Mouse (Mus musculus): ENCODE measurements around the gene Ube2j1. TPM values are rescaled to one million over a fixed set of nuclear protein-coding genes. Genes with fewer than 3 reads are reported as not detected.
A peak's percentile ranks its signal among the peaks of the same experiment; 100 is the strongest.

Gene Ube2j1
- polyA plus RNA-seq, 1 experiment from 2014 or later, result 66.4 TPM

- H3K27ac ChIP-seq (ENCODE audit: low read length), result no peak within 1 kb of the TSS
- no peaks in the 10 kb centered on the region for H3K36me3 ChIP-seq (ENCODE audit: control insufficient read depth, insufficient read depth, low read length)
- no peak for ATAC-seq
- no peak within 1 kb of the TSS for H3K4me3 ChIP-seq (ENCODE audit: low read depth, low read length)
- H3K4me2 ChIP-seq (ENCODE audit: low read length), result no peak within 1 kb of the TSS
- whole genome bisulfite sequencing, result 87% methylated on average over 4 of the region's 4 CpGs
- H3K4me1 ChIP-seq (ENCODE audit: control insufficient read depth, insufficient read depth, low read length), result peaks cover 2% of the 10 kb centered on the region; the same call in 1 of the 2 replicates
- no peaks in the 10 kb centered on the region for H3K27me3 ChIP-seq (ENCODE audit: control insufficient read depth, insufficient read depth, low read depth, low read length)
- H3K9ac ChIP-seq (ENCODE audit: low read depth, low read length), result no peak within 1 kb of the TSS
- no peaks in the 10 kb centered on the region for H3K9me3 ChIP-seq (replicated peaks; ENCODE audit: control insufficient read depth, low read length, poor library complexity, severe bottlenecking)
These were observed 31.8 kb downstream of the Ube2j1 start, which contains the start of gene Gabrr2 for GRCm38 (mm10) chr4:33062981-33063380. Gabrr2 (plus strand) TSS chr4:33062999.

GRCm38 (mm10) chr4:33064986-33065385 lies 33.8 kb downstream of the Ube2j1 start:
- no peak for ATAC-seq
- no peak overlapping the region for H3K27ac ChIP-seq (ENCODE audit: low read length)
- H3K4me3 ChIP-seq (ENCODE audit: low read depth, low read length), result no peak overlapping the region
- no peak overlapping the region for H3K4me2 ChIP-seq (ENCODE audit: low read length)
- no peak overlapping the region for H3K9ac ChIP-seq (ENCODE audit: low read depth, low read length)
- H3K9me3 ChIP-seq (replicated peaks; ENCODE audit: control insufficient read depth, low read length, poor library complexity, severe bottlenecking), result no peaks in the 10 kb centered on the region
- H3K27me3 ChIP-seq (ENCODE audit: control insufficient read depth, insufficient read depth, low read depth, low read length), result no peaks in the 10 kb centered on the region
- peaks cover 2% of the 10 kb centered on the region; the same call in 1 of the 2 replicates for H3K4me1 ChIP-seq (ENCODE audit: control insufficient read depth, insufficient read depth, low read length)
- no peaks in the 10 kb centered on the region for H3K36me3 ChIP-seq (ENCODE audit: control insufficient read depth, insufficient read depth, low read length)
- 72% methylated on average over 6 of the region's 6 CpGs for WGBS

DNA sequence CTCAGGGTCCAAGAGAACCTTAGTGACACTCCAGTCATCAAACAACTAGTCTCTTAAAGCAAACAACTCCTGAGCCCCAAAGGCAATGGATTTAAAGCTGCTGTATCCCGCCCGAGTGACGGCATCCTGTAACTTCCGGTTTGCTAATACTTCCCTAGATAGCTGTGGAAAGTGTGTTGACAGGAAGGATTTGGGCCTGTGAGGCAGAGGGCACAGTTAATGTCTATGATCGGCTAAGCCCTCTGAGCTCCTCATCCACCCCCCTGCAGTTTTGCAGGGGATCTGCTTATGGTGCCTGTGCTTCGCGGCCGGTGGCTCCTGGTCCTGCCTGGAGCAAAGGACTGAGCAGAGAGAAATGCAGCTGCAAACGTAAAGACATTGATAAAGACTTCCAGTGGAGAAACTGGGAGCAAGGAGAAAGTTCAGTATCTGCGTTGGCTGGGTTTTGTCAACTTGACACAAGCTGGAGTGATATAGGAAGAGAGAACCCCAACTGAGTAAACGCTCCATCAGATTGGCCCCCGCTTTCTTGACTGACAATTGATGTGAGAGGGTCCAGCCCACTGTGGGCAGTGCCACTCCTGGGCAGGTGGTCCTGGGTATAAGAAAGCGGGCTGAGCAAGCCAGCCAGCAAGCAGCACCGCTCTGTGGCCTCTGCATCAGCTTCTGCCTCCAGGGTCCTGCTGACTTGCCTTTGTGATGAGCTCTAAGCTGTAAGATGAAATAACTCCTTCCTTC lies 35.2 kb downstream of the Ube2j1 start:
- Histone ChIP-seq H3K9ac (ENCODE audit: low read depth, low read length) (no peak overlapping the region), H3K36me3 (ENCODE audit: control insufficient read depth, insufficient read depth, low read length) (no peaks in the 10 kb centered on the region), H3K4me2 (ENCODE audit: low read length) (no peak overlapping the region), H3K27ac (ENCODE audit: low read length) (no peak overlapping the region), H3K27me3 (ENCODE audit: control insufficient read depth, insufficient read depth, low read depth, low read length) (no peaks in the 10 kb centered on the region), H3K4me1 (ENCODE audit: control insufficient read depth, insufficient read depth, low read length) (peaks cover 2% of the 10 kb centered on the region; the same call in 1 of the 2 replicates), H3K9me3 (replicated peaks; ENCODE audit: control insufficient read depth, low read length, poor library complexity, severe bottlenecking) (no peaks in the 10 kb centered on the region), H3K4me3 (ENCODE audit: low read depth, low read length) (no peak overlapping the region)
- ATAC-seq, result peak; percentile 39; the same call in 1 of the 2 replicates
- WGBS, result 54% methylated on average over 14 of the region's 14 CpGs

DNA sequence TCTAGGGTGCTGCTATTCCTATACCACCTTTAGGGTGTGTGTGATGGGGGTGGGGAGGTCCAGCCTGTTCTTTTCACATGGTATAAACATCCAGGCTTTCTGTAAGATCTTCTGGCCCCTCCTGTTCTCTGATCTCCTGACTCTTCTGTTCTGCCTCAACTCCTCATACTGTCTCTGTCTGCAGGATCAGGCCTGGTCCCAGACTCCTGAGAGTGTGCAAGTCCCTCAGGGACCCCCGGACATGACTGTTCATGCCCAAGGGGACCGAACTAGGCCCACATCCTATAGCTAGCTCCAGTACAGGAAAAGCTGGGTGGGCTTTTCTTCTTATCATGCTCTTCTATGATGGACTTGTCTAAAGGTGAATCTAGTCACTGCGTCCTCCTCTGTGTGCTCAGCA lies 36.1 kb downstream of the Ube2j1 start:
- Histone ChIP-seq H3K27ac (ENCODE audit: low read length) (no peak overlapping the region), H3K27me3 (ENCODE audit: control insufficient read depth, insufficient read depth, low read depth, low read length) (no peaks in the 10 kb centered on the region), H3K4me2 (ENCODE audit: low read length) (no peak overlapping the region), H3K9me3 (replicated peaks; ENCODE audit: control insufficient read depth, low read length, poor library complexity, severe bottlenecking) (no peaks in the 10 kb centered on the region), H3K36me3 (ENCODE audit: control insufficient read depth, insufficient read depth, low read length) (no peaks in the 10 kb centered on the region), H3K4me3 (ENCODE audit: low read depth, low read length) (no peak overlapping the region), H3K4me1 (ENCODE audit: control insufficient read depth, insufficient read depth, low read length) (peaks cover 2% of the 10 kb centered on the region; the same call in 1 of the 2 replicates), H3K9ac (ENCODE audit: low read depth, low read length) (no peak overlapping the region)
- ATAC-seq, result no peak
- WGBS, result 84% methylated on average over 3 of the region's 3 CpGs

DNA sequence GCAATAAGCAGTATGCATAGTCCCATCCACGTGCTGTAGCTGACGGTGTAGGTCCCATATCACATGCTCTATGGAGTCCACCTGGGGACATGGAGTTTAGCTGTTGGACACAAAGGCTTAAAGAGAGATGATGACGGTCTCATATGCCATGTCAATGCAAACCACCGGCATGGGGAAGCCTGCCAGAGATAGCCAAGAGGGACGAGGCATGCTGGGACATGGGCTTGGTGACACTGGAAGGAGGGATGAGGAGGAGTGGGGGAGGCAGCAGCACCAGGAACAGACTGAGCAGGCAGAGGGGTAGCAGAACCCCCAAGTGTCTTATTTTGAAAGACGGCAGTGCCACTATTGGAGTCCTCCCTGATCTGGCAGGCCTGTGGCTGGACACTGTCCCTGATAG lies 36.6 kb downstream of the Ube2j1 start:
- no peak for ATAC-seq
- Histone ChIP-seq H3K27me3 (ENCODE audit: control insufficient read depth, insufficient read depth, low read depth, low read length) (no peaks in the 10 kb centered on the region), H3K27ac (ENCODE audit: low read length) (no peak overlapping the region), H3K4me3 (ENCODE audit: low read depth, low read length) (no peak overlapping the region), H3K9me3 (replicated peaks; ENCODE audit: control insufficient read depth, low read length, poor library complexity, severe bottlenecking) (no peaks in the 10 kb centered on the region), H3K4me2 (ENCODE audit: low read length) (no peak overlapping the region), H3K4me1 (ENCODE audit: control insufficient read depth, insufficient read depth, low read length) (peaks cover 2% of the 10 kb centered on the region; the same call in 1 of the 2 replicates), H3K36me3 (ENCODE audit: control insufficient read depth, insufficient read depth, low read length) (no peaks in the 10 kb centered on the region), H3K9ac (ENCODE audit: low read depth, low read length) (no peak overlapping the region)
- WGBS, result 85% methylated on average over 6 of the region's 6 CpGs

DNA sequence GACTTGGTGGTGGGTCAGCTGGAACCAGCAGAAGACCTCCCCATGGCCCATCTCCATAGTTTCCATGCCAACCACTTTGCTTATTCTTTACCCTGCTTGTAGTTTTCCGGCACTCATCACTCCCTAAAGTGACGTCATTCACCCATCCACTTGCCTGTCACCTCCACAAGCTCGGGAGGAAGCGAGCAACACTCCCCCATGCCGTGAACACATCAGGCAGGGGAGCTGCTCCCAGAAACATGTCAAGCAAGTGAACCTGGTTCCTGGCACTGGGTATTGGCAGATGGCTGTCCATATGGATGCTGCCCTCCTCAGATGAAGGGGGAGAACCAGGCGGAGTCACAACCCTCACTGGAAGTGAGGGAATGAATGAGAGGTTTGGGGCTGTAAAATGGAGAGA lies 37.7 kb downstream of the Ube2j1 start:
- WGBS, result 70% methylated on average over 6 of the region's 6 CpGs
- no peaks in the 10 kb centered on the region for H3K27me3 ChIP-seq (ENCODE audit: control insufficient read depth, insufficient read depth, low read depth, low read length)
- H3K9me3 ChIP-seq (replicated peaks; ENCODE audit: control insufficient read depth, low read length, poor library complexity, severe bottlenecking), result no peaks in the 10 kb centered on the region
- no peak overlapping the region for H3K9ac ChIP-seq (ENCODE audit: low read depth, low read length)
- no peaks in the 10 kb centered on the region for H3K36me3 ChIP-seq (ENCODE audit: control insufficient read depth, insufficient read depth, low read length)
- peaks cover 2% of the 10 kb centered on the region; the same call in 1 of the 2 replicates for H3K4me1 ChIP-seq (ENCODE audit: control insufficient read depth, insufficient read depth, low read length)
- H3K27ac ChIP-seq (ENCODE audit: low read length), result no peak overlapping the region
- no peak for ATAC-seq
- H3K4me2 ChIP-seq (ENCODE audit: low read length), result no peak overlapping the region
- no peak overlapping the region for H3K4me3 ChIP-seq (ENCODE audit: low read depth, low read length)

DNA sequence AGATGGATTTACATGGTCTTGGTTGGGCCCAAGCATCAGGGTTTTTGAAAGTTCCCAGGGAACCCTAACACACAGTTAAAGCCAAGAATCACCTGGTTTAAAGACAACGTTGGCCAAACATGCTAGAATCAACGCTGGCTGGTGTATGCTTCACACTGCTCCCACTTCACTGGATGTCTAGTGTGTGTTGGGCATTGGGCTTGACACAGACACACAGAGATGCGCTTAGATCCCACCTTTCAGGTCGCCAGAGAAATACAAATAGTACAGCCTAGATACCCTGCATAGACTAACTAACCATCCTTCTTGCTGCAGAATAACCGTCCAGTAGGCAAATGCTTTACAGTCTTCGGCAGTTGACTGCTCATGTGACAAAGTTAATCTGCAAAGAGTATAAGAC lies 39.1 kb downstream of the Ube2j1 start:
- no peak for ATAC-seq
- Histone ChIP-seq H3K9me3 (replicated peaks; ENCODE audit: control insufficient read depth, low read length, poor library complexity, severe bottlenecking) (no peaks in the 10 kb centered on the region), H3K27ac (ENCODE audit: low read length) (no peak overlapping the region), H3K4me3 (ENCODE audit: low read depth, low read length) (no peak overlapping the region), H3K27me3 (ENCODE audit: control insufficient read depth, insufficient read depth, low read depth, low read length) (no peaks in the 10 kb centered on the region), H3K4me2 (ENCODE audit: low read length) (no peak overlapping the region), H3K36me3 (ENCODE audit: control insufficient read depth, insufficient read depth, low read length) (no peaks in the 10 kb centered on the region), H3K9ac (ENCODE audit: low read depth, low read length) (no peak overlapping the region), H3K4me1 (ENCODE audit: control insufficient read depth, insufficient read depth, low read length) (peaks cover 2% of the 10 kb centered on the region; the same call in 1 of the 2 replicates)
- WGBS, result 94% methylated on average over 6 of the region's 6 CpGs

- no peak for ATAC-seq
These were observed 40.1 kb downstream of the Ube2j1 start for GRCm38 (mm10) chr4:33071337-33071736.

GRCm38 (mm10) chr4:33072526-33073161 lies 41.4 kb downstream of the Ube2j1 start:
- no peak overlapping the region for H3K4me3 ChIP-seq (ENCODE audit: low read depth, low read length)
- 0 out of 2 replicates have a peak, but pooled peaks have one; percentile 25 for ATAC-seq
- no peaks in the 10 kb centered on the region for H3K9me3 ChIP-seq (replicated peaks; ENCODE audit: control insufficient read depth, low read length, poor library complexity, severe bottlenecking)
- H3K4me1 ChIP-seq (ENCODE audit: control insufficient read depth, insufficient read depth, low read length), result no peaks in the 10 kb centered on the region
- no peak overlapping the region for H3K4me2 ChIP-seq (ENCODE audit: low read length)
- H3K27me3 ChIP-seq (ENCODE audit: control insufficient read depth, insufficient read depth, low read depth, low read length), result no peaks in the 10 kb centered on the region
- H3K27ac ChIP-seq (ENCODE audit: low read length), result no peak overlapping the region
- H3K9ac ChIP-seq (ENCODE audit: low read depth, low read length), result no peak overlapping the region
- WGBS, result 18% methylated on average over 11 of the region's 11 CpGs
- H3K36me3 ChIP-seq (ENCODE audit: control insufficient read depth, insufficient read depth, low read length), result no peaks in the 10 kb centered on the region

More at GRCm38 (mm10) chr4:33071337-33071736, 40.1 kb downstream of the Ube2j1 start:
- H3K4me2 ChIP-seq (ENCODE audit: low read length), result no peak overlapping the region
- no peak overlapping the region for H3K9ac ChIP-seq (ENCODE audit: low read depth, low read length)
- H3K36me3 ChIP-seq (ENCODE audit: control insufficient read depth, insufficient read depth, low read length), result no peaks in the 10 kb centered on the region
- H3K4me1 ChIP-seq (ENCODE audit: control insufficient read depth, insufficient read depth, low read length), result peaks cover 2% of the 10 kb centered on the region; the same call in 1 of the 2 replicates
- WGBS, result 88% methylated on average over 6 of the region's 6 CpGs
- no peaks in the 10 kb centered on the region for H3K9me3 ChIP-seq (replicated peaks; ENCODE audit: control insufficient read depth, low read length, poor library complexity, severe bottlenecking)
- H3K27ac ChIP-seq (ENCODE audit: low read length), result no peak overlapping the region
- no peak overlapping the region for H3K4me3 ChIP-seq (ENCODE audit: low read depth, low read length)
- no peaks in the 10 kb centered on the region for H3K27me3 ChIP-seq (ENCODE audit: control insufficient read depth, insufficient read depth, low read depth, low read length)

Data from midbrain, embryonic 16.5 days (tissue).